8 mouse cellular contexts compared by ENCODE assay signal in the genomic region with DNA sequence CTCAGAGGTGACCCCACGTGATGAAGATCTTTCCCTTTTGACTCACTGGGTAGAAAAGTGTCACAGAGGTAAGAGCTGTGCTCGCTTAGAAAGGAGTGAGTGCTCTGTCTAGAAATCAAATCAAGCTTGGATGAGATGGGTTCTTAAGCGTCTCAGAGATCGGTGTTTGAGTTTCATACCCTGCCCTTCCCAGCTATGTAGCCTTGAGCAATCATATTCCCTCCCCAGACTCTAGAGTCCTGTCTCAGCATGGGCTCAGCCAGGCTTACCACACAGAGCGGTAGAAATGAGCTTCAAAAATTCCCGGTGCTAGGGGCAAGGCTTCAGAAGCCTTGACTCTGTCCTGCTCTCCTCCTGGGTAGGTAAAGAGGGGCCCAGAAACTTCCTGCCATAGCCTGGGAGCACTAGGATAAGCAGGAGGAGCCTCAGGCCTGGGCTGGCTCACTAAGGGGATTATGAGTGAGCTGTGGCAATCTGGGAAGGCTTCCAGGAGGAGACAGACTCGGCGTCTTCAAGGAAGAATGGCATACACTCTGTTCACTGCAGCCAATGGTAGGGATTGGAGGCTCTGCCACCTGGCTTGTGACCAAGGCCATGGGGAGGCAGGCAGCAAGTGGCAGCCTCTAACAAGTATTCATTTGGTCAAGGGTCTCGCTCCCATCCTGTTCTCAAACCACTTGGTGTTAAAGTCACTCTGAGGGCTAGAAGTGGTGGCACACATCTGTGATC. TPM values are rescaled to one million over a fixed set of nuclear protein-coding genes. Genes with fewer than 3 reads are reported as not detected.
DNase-seq lines count a peak whose midpoint lies in the region; ATAC-seq and TF ChIP-seq lines count a peak whose summit lies in the region.

No protein-coding gene starts in this region.

- TF ChIP-seq POLR2A in olfactory bulb, adult 2 months (IDR thresholded peaks at IDR 0.05; ENCODE audit: insufficient read depth, low read depth, low read length), result no peak

- no peak overlapping the region for H3K4me3 ChIP-seq in lung, embryonic 15.5 days
- no peak overlapping the region for H3K4me3 ChIP-seq in hindbrain, embryonic 16.5 days (ENCODE audit: low read length)
- H3K4me3 ChIP-seq in olfactory bulb, adult 2 months (ENCODE audit: insufficient read depth, low read depth, low read length), result no peak overlapping the region

- peaks cover 51% of the 10 kb centered on the region for H3K4me1 ChIP-seq in lung, embryonic 15.5 days
- H3K4me1 ChIP-seq in hindbrain, embryonic 16.5 days (ENCODE audit: control insufficient read depth, insufficient read depth, low read depth, low read length), result peaks cover 60% of the 10 kb centered on the region
- peaks cover 82% of the 10 kb centered on the region for H3K4me1 ChIP-seq in olfactory bulb, adult 2 months (ENCODE audit: control insufficient read depth, insufficient read depth, low read length)

- no peak overlapping the region for H3K4me2 ChIP-seq in lung, embryonic 15.5 days
- peak overlapping the region; percentile 52 for H3K4me2 ChIP-seq in hindbrain, embryonic 16.5 days (ENCODE audit: low read length)

- 56% methylated on average over 9 of the region's 9 CpGs for WGBS in lung, embryonic 15.5 days
- WGBS in hindbrain, embryonic 16.5 days, result 37% methylated on average over 9 of the region's 9 CpGs
- WGBS in olfactory bulb, adult 2 months, result 39% methylated on average over 9 of the region's 9 CpGs

- no peak overlapping the region for H3K9ac ChIP-seq in lung, embryonic 15.5 days
- H3K9ac ChIP-seq in hindbrain, embryonic 16.5 days (ENCODE audit: low read depth, low read length), result peak overlapping the region; percentile 6; the same call in 1 of the 2 replicates

- no peaks in the 10 kb centered on the region for H3K36me3 ChIP-seq in lung, embryonic 15.5 days
- no peaks in the 10 kb centered on the region for H3K36me3 ChIP-seq in hindbrain, embryonic 16.5 days (ENCODE audit: control insufficient read depth, insufficient read depth, low read length)

- no peaks in the 10 kb centered on the region for H3K27me3 ChIP-seq in lung, embryonic 15.5 days
- no peaks in the 10 kb centered on the region for H3K27me3 ChIP-seq in hindbrain, embryonic 16.5 days (replicated peaks; ENCODE audit: control insufficient read depth, insufficient read depth, low read length)

- no peak for TF ChIP-seq CTCF in olfactory bulb, adult 2 months (IDR thresholded peaks at IDR 0.05; ENCODE audit: insufficient read depth, low read depth, low read length)

- peak overlapping the region; percentile 82 for H3K27ac ChIP-seq in lung, embryonic 15.5 days
- H3K27ac ChIP-seq in hindbrain, embryonic 16.5 days (ENCODE audit: low read depth, low read length), result peak overlapping the region; percentile 89
- H3K27ac ChIP-seq in olfactory bulb, adult 2 months (ENCODE audit: insufficient read depth, low read depth, low read length), result peak overlapping the region; percentile 88

- peak; percentile 51 to 72 for DNase-seq in cerebellum, postnatal 14 days
- no peak for DNase-seq in cerebellum, adult 8-10 months
- DNase-seq in lung, postnatal 10 days, result no peak
- DNase-seq in T-cell, adult 2 months (ENCODE audit: low spot score), result no peak
- DNase-seq in spleen, postnatal 36 days (ENCODE audit: low spot score in 2 of 2), result no peak

- no peaks in the 10 kb centered on the region for H3K9me3 ChIP-seq in lung, embryonic 15.5 days
- H3K9me3 ChIP-seq in hindbrain, embryonic 16.5 days (ENCODE audit: control insufficient read depth, low read length), result no peaks in the 10 kb centered on the region

- no peak for ATAC-seq in lung, embryonic 15.5 days (ENCODE audit: borderline replicate concordance, extremely low read depth, low FRiP score, low TSS enrichment)
- no peak for ATAC-seq in hindbrain, embryonic 16.5 days

RNA-seq across cellular contexts. Expression of gene Adgrg1, which starts 18.6 kb away (rescaled TPM):
- 35.4 and 35.6 TPM in 2 replicates for polyA plus RNA-seq in lung, embryonic 15.5 days (2015; fragmentation: Nextera tagmentation; extraction: Ambion mirVana)
- polyA plus RNA-seq in hindbrain, embryonic 16.5 days (2015; fragmentation: Nextera tagmentation; extraction: Ambion mirVana), result 112 and 135 TPM in 2 replicates
- polyA plus RNA-seq in olfactory bulb, adult 2 months (2012; ENCODE audit: insufficient read depth, insufficient read length, low replicate concordance, missing spikeins), result not detected in 2 replicates

RNA-seq across cellular contexts. Expression of gene Adgrg3, which starts 24.3 kb away (rescaled TPM):
- polyA plus RNA-seq in lung, embryonic 15.5 days (2015; fragmentation: Nextera tagmentation; extraction: Ambion mirVana), result 4.3 and 5.2 TPM in 2 replicates
- 1.2 and 1.3 TPM in 2 replicates for polyA plus RNA-seq in hindbrain, embryonic 16.5 days (2015; fragmentation: Nextera tagmentation; extraction: Ambion mirVana)
- polyA plus RNA-seq in olfactory bulb, adult 2 months (2012; ENCODE audit: insufficient read depth, insufficient read length, low replicate concordance, missing spikeins), result not detected in 2 replicates

Comparison
In these comparisons a context has a peak if more than half of its experiments do, and no peak if none do; other contexts are left out.
1. DNase-seq: peak in cerebellum, postnatal 14 days (2 of 2); none in cerebellum, adult 8-10 months (single experiment), lung, postnatal 10 days (single experiment), T-cell, adult 2 months (single experiment) and spleen, postnatal 36 days (0 of 2).
2. Peak in every context shown above with its lines, with median percentiles within 50 percentile points of each other: H3K27ac ChIP-seq.